Mouse (Mus musculus): Measurements from ENCODE around the gene Olfr1302.

Olfr1302 gene

GRCm38 (mm10) chr2:111777129-111777528, at the start of gene Olfr1302:
Gene Olfr1302, plus strand, starts transcription at chr2:111777429.
- DNase-seq: no peak

GRCm38 (mm10) chr2:111750706-111751105, 26.5 kb upstream of the Olfr1302 start, which contains the start of gene Olfr1301:
Gene Olfr1301, plus strand, starts transcription at chr2:111751006.
- DNase-seq: no peak

GRCm38 (mm10) chr2:111812936-111813335, 35.7 kb downstream of the Olfr1302 start:
- no peak for DNase-seq

- no peak for DNase-seq
Measured at GRCm38 (mm10) chr2:111820240-111820639, 43.0 kb downstream of the Olfr1302 start, which contains the start of gene Olfr1303. Gene Olfr1303, minus strand, starts transcription at chr2:111820340.
